Mouse (Mus musculus) small intestine, adult 2 months (tissue): ENCODE results near the gene Entpd2. TPM values are rescaled to one million over a fixed set of nuclear protein-coding genes. Genes with fewer than 3 reads are reported as not detected.

Experiments used
- H3K27ac ChIP-seq: fragments of 200-500 bp; 2 replicates; pipeline ENCODE4 v1.5.1; 2012; ENCODE audit warnings: low read depth, low read length, control low read depth, inconsistent platforms; ENCODE audit not compliant: insufficient read depth
- H3K27me3 ChIP-seq: fragments of 200-500 bp; 2 replicates; pipeline ENCODE4 v1.6.1; 2012; ENCODE audit warnings: mild to moderate bottlenecking, moderate library complexity, low read length, inconsistent platforms; ENCODE audit not compliant: control insufficient read depth, insufficient read depth
- H3K36me3 ChIP-seq: fragments of 200-500 bp; 2 replicates; pipeline ENCODE4 v1.6.1; 2012; ENCODE audit warnings: mild to moderate bottlenecking, low read length, control low read depth, inconsistent platforms; ENCODE audit not compliant: control insufficient read depth, insufficient read depth
- H3K4me1 ChIP-seq: fragments of 200-500 bp; 2 replicates; pipeline ENCODE4 v1.6.1; 2012; ENCODE audit warnings: low read length, inconsistent platforms, mixed read lengths; ENCODE audit not compliant: control insufficient read depth, insufficient read depth, insufficient read length
- H3K4me3 ChIP-seq: fragments of 200-500 bp; 2 replicates; pipeline ENCODE4 v1.5.1; 2012; ENCODE audit warnings: low read depth, mild to moderate bottlenecking, control low read depth, inconsistent platforms, low read length, moderate library complexity
- CTCF ChIP-seq: fragments of 200-500 bp; IDR thresholded peaks from 2 replicates; pipeline ENCODE4 v1.5.1; 2012; ENCODE audit warnings: low read depth, mild to moderate bottlenecking, control low read depth, inconsistent platforms, low read length, moderate library complexity, mixed read lengths; ENCODE audit not compliant: insufficient replicate concordance, insufficient read length; ENCODE audit errors: extremely low read depth
- POLR2A ChIP-seq: fragments of 200-500 bp; IDR thresholded peaks from 2 replicates; pipeline ENCODE4 v1.6.1; 2012; ENCODE audit warnings: low read depth, mild to moderate bottlenecking, control low read depth, inconsistent platforms, low read length, moderate library complexity
- WGBS: fragments of 180-500 bp; shearing (Covaris S2); methylation state at CpG from one replicate; pipeline ENCODE4 v1.1.7; 2018; 5-methylcytosine and 5-hydroxymethylcytosine counted together
- polyA plus RNA-seq: library from polyadenylated mRNA; depleted of rRNA; stranded (reverse); fragments of >200 nt; gene quantifications from 2 replicates; pipeline ENCODE4 v1.2.3, GENCODE M21; 2012

Entpd2 gene
- polyA plus RNA-seq, 1 experiment = 50.7 TPM

DNA sequence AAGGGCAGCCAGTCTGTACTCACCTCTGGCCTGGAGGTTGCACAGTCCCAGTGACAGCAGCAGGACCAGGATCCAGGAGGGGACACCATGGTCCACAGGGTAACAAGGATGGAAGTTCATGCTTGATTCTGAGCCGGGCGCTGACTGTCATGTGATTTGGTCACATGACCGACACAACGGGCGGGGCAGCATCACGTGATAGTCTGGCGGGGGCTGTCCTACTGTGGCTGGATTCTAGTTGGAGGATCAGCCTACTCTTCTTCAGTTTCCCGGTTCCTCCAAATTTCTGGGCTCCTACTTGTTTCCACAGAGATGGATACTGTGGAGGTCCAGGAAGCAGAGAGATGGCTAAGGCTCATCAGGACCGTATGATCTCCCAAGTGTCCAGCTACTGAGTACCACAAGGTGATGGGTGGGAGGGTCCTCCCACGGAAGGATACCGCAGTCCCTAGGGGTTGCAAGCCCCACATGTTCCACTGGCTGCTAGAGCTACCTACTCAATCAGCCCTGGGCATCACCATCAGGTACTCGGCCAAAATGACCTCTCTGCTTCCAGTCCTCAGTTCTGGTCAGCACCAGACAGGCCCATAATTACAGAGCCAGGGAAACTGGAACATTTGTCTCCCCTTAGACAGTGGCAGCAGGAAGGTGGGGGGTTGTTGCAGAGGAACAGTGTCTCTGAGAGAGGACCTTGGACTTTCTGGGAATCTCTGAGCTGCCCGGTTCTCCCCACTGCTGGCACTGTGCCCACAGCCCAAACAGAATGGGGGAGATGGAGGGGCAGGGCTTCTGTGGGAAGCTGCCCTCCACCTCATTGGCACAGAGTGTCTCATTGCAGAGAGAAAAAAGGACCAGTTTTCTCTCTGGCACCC, 39.2 kb upstream of the Entpd2 start, which contains the start of gene Dpp7:
Dpp7 (minus strand) TSS at position 152 of the 872 bp plus-strand sequence.
- Histone ChIP-seq H3K27me3 (no peaks in the 10 kb centered on the region), H3K4me1 (peaks cover 12% of the 10 kb centered on the region), H3K4me3 (peak within 1 kb of the TSS; percentile 64), H3K36me3 (peaks cover 25% of the 10 kb centered on the region), H3K27ac (no peak within 1 kb of the TSS)
- WGBS = 3% methylated on average over 13 of the region's 13 CpGs
- no peak for TF ChIP-seq CTCF

DNA sequence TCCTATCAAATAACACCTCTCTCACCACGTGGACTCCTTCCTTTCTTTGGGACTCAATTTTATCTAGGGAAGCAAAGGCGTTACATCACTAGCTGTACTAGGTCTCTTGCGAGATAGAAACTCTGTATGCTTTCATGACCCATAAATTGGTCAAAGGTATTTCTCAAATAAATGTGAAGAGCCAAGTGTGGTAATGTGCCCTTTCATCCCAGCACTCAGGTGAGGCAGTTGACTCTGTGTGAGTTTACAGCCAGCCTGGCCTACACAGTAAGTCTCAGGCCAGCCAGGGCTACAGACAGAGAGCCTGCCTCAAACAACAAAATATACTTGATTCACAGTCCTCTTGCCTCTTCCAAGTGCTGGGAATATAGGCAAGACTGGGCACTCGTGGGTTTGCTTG, 35.8 kb upstream of the Entpd2 start:
- no peak overlapping the region for H3K27ac ChIP-seq
- peaks cover 32% of the 10 kb centered on the region for H3K4me1 ChIP-seq
- no peak for TF ChIP-seq POLR2A
- TF ChIP-seq CTCF = no peak
- 63% methylated on average over 4 of the region's 4 CpGs for WGBS
- H3K4me3 ChIP-seq = no peak overlapping the region
- H3K36me3 ChIP-seq = peaks cover 24% of the 10 kb centered on the region
- H3K27me3 ChIP-seq = no peaks in the 10 kb centered on the region

DNA sequence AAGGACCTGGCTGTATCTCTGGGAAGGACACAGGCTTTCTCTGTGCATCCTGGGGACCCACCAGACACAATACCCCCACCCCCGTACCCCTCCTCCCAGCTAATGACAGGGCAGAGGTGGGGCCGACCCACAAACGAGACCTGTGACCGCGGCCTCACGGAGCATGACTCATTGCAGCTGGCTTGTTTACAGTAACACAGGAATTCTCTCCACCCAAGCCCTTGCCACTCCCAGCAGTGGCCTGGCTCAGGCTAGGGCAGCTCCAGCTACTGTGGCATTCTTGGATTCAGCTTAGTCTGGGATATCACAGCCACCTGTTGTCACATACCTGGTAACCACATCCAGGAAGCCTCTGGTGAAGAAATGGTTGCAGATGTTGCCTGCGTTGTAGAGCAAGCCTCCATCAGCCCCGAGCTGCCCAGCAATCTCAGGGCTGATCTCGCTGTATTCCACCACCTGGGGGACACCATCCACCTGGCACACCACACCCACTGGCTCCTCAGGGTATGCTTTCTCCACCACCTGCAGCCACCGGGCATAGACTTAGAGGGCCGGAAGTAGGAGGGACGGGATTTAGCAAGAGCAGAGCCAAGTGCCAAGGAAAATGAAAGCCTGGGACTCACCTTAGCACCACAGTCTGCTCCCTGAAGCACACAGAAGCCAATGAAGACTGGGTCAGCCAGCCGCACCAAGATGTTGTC, 32.0 kb upstream of the Entpd2 start:
- peak overlapping the region; percentile 89 for H3K27ac ChIP-seq
- TF ChIP-seq CTCF (no peak), POLR2A (no peak)
- peak overlapping the region; percentile 91 for H3K4me3 ChIP-seq
- H3K27me3 ChIP-seq = no peaks in the 10 kb centered on the region
- H3K36me3 ChIP-seq = peaks cover 24% of the 10 kb centered on the region
- peaks cover 26% of the 10 kb centered on the region for H3K4me1 ChIP-seq
- 22% methylated on average over 13 of the region's 13 CpGs for WGBS

DNA sequence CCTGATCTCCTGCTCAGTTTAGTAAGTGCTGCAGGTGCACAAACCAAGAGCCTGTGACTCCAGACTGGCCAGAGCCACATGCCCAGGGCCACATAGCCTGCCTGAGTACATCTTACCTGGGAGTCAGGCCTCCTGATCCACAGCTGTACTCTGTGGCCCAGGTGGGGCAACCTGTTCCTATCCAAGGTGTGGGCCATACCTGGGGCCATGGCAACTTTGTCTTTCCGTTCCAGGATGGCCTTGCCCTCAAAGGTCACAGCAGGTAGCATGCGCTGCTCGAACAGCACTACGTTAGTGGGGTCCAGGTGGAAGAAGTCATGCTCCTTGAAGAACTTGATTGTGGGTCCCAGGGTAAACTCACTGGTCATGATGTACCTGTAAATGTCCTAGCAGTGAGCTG, 31.4 kb upstream of the Entpd2 start:
- H3K4me3 ChIP-seq = peak overlapping the region; percentile 91
- H3K36me3 ChIP-seq = peaks cover 24% of the 10 kb centered on the region
- WGBS = 61% methylated on average over 4 of the region's 4 CpGs
- H3K27ac ChIP-seq = peak overlapping the region; percentile 89
- no peaks in the 10 kb centered on the region for H3K27me3 ChIP-seq
- peaks cover 29% of the 10 kb centered on the region for H3K4me1 ChIP-seq
- TF ChIP-seq CTCF = no peak
- TF ChIP-seq POLR2A = no peak

DNA sequence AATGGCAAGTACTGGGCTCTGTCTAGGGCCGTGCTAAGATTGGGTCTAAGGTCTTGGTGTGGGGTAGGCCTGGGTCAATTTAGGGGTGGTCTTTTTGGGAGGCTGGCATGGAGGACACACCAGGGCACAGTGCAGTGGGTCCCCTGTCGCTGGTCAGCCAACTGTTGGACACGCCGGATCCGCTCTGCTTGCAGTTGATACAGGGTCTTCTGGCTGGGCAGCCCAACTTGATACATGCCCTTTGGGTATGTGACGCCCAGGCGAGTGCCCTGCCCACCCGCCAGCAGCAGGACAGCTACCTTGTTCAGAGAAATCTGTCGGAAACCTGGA, 30.9 kb upstream of the Entpd2 start:
- H3K27ac ChIP-seq = peak overlapping the region; percentile 89
- 35% methylated on average over 9 of the region's 9 CpGs for WGBS

DNA sequence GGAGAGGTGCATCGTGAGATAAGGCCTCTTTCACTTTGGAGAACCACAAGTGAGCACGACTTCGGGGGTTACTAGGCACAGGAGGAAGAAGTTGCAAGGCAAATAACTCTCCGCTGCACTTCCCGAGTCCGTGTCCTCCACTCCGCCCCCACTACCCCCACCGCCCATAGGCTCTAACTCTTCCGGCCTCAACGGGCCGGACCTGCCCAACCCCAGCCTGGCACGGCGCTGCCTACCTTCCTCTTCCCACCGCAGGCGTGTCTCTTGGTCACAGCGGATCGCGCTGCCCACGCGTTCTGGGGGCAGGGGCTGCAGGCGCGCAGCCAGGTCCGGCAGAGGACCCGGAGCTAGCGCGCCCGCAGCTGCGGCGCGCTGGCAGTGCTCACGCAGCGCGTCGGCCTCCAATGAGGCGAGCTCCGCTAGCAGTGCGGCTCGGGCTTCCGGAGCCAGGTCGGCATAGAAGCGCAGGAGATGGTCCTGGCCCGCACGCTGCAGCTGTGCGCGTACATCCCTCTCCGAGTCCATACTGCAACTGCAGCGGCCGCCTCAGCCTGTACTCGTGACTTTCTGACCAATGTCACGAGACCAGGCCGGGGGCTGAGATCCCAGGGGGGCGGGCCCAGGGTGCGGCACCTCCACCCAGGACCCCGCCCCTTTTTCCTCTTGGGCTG, 30.4 kb upstream of the Entpd2 start, which contains the start of gene Uap1l1:
Uap1l1 (minus strand) TSS at position 592 of the 671 bp plus-strand sequence.
- no peaks in the 10 kb centered on the region for H3K27me3 ChIP-seq
- H3K27ac ChIP-seq = peak within 1 kb of the TSS; percentile 89
- H3K4me3 ChIP-seq = peak within 1 kb of the TSS; percentile 91
- peaks cover 24% of the 10 kb centered on the region for H3K36me3 ChIP-seq
- under 1% methylated on average over 50 of the region's 54 CpGs for WGBS
- TF ChIP-seq POLR2A (peak; percentile 93), CTCF (no peak)
- peaks cover 29% of the 10 kb centered on the region for H3K4me1 ChIP-seq

More for the DNA sequence above, 30.9 kb upstream of the Entpd2 start:
- Histone ChIP-seq H3K36me3 (peaks cover 24% of the 10 kb centered on the region), H3K27me3 (no peaks in the 10 kb centered on the region), H3K4me1 (peaks cover 29% of the 10 kb centered on the region), H3K4me3 (peak overlapping the region; percentile 91)
- no peak for TF ChIP-seq POLR2A
- TF ChIP-seq CTCF = no peak
